Mouse (Mus musculus) E14TG2a.4 (cell line): ENCODE results near the gene Accsl.

Experiments used
- CTCF ChIP-seq: conservative IDR thresholded peaks from 2 replicates; pipeline ENCODE4 v1.5.1; 2014; ENCODE audit warnings: low read length
- NANOG ChIP-seq: IDR thresholded peaks from 2 replicates; pipeline ENCODE4 v1.6.1; 2014; ENCODE audit warnings: borderline replicate concordance, low read length, mixed read lengths
- POU5F1 ChIP-seq: IDR thresholded peaks from 2 replicates; pipeline ENCODE4 v1.6.1; 2014; ENCODE audit warnings: low read length, borderline replicate concordance

DNA sequence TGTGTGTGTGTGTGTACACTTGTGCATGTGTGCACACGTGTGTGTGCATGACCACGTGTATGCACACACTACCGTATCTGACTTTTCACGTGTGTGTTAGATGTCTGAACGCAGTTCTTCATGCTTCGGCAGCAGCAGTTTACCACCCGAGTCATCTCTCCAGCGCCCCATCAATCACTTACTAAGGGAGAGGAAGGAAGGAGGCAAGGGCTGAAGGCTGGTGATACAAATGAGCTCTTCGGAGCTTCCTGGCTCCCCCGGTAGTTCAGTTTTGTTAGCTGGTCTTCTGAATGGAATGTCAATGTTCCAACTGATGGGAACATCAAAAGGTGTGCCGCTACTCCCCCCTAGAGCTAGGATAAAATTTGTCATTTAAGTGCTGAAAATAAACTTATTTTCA is 18.3 kb upstream of the Accsl start:
- TF ChIP-seq CTCF = no peak
- no peak for TF ChIP-seq POU5F1
- no peak for TF ChIP-seq NANOG
